Mouse (Mus musculus) right cerebral cortex, postnatal 10 days (tissue): ENCODE results near the gene Tfap2a.

ENCODE experiments used
- DNase-seq, 2 experiments: peaks; one replicate each; pipeline ENCODE4 v3.0.0; 2021; ENCODE audit warnings: low spot score in 2 of 2

Gene Tfap2a

DNA sequence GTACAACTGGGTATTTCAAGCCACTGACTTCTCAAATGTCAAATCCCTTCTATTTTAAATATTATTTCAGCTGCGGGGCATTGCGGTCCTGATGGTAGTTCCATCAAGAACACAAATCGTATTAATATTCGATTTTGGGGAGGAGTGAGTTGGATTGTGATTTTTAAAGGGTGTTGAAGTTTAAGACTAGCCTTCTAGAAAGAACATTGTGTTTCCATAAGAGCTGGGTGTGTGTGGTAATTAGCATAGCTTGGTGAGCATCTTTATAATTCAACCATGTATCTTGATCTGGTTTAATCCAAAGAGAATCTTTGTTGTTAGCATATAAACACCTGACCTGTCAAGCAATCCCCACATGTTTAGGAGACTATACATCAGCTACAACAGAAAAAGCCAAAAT is 24.9 kb downstream of the Tfap2a start:
- no peak for DNase-seq

DNA sequence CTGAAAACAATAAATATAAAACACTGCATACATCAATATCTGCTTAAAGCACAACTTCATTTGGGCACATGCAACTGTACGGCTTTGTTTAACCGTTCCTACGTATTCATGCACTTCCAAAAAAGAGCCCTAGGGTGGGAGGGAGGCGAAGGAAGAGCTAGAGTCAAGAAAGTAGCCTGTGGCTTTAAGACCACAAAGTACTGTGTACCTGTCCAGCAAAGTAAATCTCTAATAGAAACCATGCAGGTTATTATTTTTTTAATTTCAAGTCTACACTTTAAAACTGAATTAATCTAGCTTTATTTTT is 25.7 kb downstream of the Tfap2a start:
- no peak for DNase-seq

DNA sequence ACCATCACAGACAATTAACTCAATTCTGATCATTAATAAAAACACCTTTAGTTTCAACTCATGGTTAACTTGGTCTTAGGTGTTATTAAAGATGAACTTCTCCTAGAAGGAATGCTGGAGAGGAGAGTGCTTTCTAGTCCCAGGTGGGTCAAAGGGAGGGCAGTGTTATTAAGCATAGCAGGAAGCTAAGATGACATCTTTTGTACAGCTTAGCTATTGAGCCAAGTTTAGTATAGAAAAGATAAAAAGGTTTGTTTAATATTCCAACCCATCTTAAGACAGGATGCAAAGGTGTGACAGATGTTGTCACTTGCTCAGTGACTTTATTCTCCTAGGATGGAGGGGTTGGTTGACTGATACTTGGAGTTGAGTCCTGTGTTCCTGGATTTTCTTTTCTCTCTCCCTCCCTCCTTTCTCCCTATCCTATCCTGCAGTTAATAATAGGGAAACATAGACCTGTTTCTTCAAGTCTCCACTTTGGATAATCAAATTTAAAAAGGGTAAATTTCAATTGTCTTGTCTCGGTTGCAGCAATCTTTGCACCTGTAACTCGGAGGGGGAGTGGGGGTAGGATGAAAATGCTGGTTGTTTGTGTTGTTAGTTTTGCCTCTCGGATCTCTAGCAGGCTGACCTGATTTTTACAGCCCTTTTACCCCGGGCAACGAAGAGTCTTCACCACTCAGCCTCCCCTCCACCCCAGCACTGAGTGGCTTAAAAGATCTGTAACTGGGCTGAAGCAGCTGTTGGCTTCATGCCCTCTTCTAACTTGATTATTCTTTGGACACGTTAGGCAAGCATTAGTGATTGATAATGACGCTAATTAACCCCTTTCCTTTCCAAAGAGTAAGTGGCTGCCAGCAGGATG is 26.3 kb downstream of the Tfap2a start:
- DNase-seq: no peak

DNA sequence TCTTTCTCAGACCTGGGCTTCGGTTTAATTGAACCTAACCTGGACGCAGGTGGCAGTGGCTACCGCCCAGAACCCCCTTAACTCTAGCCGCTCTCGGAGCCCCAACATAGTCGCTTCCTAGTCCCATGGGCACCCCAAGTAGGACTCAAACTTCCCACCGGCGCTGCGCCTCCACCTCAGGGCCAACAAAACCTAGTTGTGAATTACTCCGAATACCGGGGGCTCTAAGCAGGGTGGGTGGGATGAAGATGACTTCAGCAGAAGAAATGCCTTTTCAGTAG is 28.2 kb downstream of the Tfap2a start:
- DNase-seq: no peak

DNA sequence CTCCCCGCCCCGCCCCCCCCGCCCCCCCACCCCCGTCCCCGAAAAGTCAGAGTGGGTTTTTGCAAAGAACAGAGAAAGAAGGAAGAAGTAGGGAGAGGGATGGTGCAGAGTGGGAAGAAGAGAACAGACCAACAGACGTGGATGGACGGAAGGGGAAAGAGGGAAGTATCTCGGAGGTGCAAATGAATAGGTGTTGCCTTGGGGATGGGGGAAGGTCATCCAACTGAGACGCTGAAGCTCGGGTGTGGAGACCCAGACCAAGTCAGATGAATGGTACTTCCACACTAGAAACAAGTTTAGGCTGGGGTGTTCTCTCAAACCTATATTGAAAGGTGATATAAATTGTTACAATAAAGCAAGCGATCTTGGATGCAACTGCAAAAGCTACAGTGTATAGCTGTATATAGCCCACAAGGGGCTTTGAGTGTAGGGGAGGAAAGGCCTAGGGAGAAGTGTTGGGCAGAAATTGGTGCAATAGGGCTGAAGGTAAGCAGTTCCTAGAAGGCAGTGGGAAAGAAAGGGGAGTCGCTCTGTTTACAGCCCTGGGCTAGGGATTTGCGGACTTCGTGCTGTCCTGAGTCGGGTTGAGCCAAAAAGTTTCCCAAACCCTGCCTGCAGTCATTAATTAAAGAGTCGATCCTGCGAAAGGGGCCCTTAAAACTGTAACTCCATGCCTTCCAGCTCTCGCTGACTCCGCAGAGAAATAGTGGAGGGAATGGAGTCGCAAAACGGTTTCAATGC is 28.7 kb downstream of the Tfap2a start:
- DNase-seq: no peak

DNA sequence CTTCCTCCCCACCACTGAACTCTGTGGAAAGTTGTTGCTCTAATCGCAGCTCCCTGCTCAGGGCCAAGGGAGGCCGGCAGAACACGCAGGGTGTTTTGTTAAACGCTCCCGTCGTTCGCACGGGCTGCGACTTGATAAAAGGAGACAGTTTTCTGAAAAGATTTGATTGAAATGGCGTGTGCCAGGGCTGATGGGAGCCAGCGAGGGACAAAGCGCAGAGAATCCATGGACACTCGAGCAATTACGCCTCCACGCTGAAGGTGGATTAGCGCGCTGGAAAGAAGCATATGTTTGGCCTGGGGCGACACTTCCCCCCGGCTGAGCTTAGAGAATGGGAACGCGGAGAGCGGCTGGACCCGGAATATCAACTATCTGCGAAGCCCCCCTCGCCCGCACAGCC is 29.3 kb downstream of the Tfap2a start:
- no peak for DNase-seq

DNA sequence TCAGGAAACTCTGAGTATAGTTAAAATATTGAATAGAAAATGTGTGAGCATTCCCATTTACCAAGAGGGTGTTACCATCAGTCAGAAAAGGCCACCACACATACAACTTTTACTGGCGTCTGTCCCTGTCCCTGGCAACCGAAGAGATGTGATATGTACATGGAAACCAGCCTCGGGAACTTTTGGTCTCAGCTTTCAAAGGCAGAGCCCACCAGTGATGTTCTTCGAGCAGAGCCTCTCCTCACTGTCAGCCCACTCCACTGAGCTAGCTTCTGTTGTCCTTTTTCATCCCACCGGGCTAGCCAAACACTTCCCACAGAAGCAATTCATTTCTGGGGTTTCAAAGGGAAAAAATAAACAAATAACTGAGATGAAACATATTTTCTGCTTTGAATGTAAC is 29.9 kb downstream of the Tfap2a start:
- DNase-seq: no peak

DNA sequence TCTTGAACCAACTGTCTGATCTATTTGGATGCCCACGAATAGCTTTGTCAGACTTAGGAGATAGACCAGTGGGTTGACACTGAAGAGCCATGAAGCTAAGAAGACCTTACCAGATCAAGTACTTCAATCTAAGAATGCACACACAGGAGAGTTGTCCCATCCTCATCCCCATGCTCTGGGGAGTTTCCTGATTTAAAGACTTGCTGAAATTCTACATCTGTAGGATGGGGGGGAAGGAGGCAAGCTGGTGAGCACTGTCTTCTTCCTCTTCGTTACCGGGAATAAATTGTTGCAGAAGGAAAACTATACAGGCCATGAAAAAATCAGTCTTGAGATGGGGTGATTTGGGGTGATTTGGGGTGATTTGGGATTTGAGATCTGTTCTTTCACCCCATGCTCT is 30.5 kb downstream of the Tfap2a start:
- DNase-seq: no peak

DNA sequence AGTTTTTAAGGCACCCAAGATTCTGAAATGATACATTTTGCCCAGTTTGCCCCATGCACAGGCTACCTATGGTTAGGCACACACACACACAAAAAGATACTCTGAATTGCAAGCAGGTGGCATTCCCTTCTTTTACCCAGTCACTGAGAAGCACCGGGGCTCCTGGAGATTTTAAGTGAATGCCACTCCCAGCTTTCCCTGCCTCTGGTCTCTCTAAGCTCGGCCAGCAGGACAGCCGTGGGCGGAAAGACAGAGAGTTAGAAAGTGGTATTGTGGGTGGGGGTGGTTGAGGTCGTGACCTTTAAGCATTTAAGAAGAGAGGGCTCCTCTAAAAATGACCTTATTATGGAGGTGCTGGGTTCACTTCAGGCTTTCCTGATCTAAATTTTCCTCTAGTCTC is 31.6 kb downstream of the Tfap2a start:
- no peak for DNase-seq

DNA sequence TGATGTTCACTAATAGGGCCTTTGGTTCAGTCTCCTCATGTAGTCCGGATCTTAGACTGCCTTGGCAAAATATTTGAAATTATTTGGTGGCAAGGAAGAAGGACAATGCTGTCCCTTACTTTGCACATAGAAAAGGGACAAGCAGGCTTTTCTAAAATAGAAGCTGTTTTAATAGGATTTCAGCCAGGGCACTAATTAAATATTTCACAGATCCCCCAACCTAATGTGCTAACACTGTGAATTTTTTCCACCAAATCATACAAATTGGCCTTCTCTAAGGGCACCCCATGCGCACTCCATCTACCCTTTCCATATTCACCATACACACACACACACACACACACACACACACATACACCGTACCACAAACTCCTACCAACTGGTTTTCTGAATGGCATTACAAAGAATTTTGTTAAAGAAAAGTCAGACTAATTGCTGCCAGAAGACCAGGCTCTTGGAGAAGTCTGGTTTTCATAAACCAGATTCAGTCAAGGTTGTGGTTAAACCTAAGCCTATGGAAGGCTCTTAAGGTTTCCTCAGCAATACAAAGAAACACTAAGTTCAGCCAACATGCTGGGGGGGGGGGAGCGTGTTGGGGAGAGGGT is 32.3 kb downstream of the Tfap2a start:
- no peak for DNase-seq

DNA sequence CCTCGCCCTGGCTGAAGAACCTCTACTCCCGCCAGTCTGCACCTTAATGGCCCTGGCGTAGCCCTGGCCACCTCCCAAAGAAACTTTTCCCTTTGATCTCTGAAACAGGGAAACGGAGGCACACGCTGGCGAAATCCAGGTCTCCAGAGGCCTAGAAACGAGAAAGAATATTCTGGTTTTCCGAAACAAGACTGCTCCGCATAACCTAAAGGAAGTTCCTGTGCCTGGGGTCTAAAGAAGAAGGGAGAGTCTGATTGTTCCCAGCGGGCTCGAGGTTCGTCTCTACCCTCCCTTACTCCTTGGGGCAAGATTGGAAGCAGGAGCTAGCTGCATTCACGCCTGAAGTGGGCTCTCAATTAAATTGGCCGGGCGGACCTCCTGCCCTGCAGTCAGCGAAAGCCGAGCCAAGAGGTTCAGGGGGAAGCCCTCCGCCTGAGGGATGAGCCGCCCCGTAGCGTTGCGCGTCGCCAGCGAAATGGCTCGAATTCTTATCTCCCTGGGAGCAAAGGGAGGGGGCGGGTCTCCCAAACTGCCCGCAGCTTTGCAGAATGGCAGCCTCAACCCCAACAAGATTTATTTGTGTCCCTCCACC is 33.2 kb downstream of the Tfap2a start:
- no peak for DNase-seq

DNA sequence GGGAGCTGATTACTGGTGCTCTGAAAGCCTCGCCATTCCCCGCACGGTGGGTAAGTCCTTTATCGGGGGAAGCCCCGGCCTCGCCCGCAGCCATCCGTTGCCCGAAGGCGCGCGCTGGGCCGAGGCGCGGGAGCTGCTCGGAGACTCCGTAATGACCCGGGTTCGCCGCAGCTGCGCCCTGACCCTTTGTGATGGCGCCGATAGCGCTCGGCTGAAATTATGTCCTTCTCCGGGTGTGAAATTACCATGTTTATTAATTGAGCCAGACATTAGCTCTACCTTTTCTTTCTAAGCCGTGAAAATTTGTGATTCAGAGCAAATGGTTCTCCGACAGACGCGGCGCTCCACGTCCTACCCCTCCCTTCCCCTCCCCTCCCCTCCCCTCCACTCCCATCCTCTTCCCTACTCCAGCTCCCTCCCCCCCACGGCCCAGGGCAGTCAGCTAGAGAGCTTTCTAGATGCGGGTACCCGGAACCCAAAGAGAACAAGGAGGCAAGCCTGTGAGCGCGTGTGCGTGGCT is 34.1 kb downstream of the Tfap2a start:
- DNase-seq: no peak

DNA sequence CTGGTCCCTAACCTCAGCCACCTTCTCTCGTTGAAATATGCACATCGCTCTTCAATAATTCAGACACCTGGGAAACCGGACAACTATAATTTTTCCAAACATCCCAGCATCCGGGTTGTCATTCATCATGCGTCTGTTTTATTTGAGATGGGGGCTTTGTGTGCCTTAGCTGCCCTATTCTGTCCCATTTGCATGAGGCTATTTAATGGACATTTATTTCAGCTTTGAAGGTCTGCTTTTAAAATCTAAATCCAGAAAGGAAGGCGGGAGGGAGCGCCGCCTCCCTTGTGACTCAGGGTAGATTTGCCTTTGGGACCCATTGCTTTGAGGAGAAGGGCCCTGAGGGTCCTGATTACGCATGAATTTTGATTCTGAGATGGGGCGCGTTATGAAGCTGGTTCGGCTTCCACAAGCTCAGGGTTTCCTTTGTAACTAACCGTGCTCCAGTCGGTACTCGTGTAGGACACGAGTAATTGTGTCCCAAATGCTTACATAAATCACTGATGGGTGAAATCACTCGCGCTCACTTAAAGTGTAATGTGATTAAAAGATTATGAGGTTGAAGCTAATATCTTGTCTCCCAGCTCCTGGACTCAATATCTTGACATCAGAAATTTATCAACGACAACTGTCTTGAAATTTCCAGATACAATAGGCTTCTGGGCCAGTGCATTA is 34.9 kb downstream of the Tfap2a start:
- DNase-seq: no peak

DNA sequence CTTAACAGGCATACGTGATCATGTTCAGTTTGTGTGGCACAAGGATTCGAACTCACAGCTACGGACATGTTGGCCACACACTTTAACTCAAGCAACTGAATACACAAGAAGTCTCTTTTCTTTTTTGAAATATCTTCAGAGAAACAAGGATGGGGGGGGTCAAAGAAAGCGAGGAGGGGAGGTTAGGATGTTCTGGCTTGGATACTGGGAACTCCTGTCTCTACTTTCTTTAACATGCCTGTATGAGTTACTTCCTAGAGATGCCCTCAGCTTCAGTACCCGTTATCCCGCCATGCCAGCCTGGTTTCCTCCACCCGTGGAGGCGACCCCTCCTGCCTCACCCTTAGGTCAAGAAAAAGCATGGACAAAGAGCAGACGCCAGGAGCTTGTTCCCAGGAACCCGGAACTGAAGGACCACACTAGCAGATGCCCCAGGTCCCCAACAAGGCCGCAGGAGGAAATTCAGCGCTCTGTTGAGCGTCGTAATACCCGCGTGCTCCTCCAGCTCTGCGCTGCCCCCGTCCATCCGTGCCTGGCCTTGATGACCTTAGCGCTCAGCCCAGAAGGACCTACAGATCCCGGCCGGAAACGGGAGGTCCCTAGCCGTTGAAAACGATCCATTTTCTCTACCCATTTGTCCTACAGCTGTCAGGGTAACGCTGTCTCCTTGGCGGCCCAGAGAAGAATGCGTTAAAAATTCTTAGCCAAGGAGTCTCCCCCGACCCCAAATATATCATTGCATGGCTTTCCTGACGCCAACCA is 35.6 kb downstream of the Tfap2a start:
- no peak for DNase-seq

DNA sequence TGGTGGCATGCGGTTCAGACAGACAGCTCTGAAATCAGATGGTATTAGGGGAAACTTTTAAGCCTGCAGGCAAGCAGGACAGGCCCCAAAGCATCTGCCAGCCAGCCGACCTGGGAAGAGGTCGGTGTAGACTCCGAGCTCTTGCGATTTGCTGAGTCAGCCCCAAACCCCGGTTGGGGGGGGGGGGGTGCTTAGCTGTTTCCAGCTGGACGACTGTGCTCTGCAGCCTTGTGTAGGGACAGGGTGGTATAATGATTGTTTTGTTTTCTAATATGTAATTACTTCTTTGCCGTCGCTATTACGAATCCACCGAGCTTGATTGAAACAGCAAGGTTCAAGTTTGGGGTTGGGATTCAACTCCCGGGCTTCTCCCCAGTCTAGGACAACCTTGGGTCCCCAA is 36.5 kb downstream of the Tfap2a start:
- DNase-seq: no peak

DNA sequence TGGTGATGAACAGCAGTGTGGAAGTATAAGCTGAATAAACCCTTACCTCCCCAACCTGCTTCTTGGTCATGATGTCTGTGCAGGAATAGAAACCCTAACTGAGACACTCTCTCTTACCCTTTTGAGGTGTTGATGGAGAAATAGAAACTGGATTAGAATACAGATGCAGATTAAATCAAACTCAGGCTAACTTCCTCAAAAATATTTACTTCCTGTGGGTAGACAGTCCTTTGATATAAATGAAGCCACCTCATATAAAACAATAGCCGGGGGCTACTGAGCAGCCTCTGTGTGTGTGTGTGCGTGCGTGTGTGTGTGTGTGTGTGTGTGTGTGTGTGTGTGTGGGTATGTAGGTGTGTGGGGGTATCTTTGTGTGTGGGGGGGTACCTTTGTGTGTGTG is 52.4 kb downstream of the Tfap2a start:
- no peak for DNase-seq

DNA sequence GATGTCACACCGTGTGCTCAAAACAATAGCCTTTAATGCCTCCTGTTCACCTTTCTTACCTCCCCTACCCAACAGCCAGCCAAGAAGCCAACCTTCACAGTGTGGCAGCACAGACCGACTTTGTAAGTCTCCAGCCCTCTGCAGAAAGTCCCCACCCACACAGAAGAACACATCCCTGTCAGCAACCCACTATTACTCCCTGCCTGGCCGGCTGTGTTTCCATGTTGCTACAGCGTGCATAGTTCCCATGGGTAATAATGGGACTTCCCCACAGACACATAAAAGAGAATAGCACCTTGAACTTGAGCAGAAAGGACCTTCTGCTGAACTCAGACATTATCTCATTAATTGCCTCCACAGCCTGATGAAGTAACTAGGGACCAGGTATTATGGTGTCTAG is 61.4 kb downstream of the Tfap2a start:
- DNase-seq: no peak
